Mouse (Mus musculus) liver, embryonic 13.5 days (tissue): ENCODE data around the gene Dyrk1a. TPM values are rescaled to one million over a fixed set of nuclear protein-coding genes. Genes with fewer than 3 reads are reported as not detected.

Experiments used
- ATAC-seq: fragments of 200-750 bp; cut with Nextera tagmentation; 2 replicates; pipeline ENCODE4 v1.8.0; 2017; ENCODE audit warnings: low read depth, mild to moderate bottlenecking, moderate number of reproducible peaks, moderate library complexity
- DNase-seq: peaks from one replicate; pipeline ENCODE4 v3.0.0; 2022
- H3K27ac ChIP-seq: fragments of 300-500 bp; sonication (generic); 2 replicates; pipeline ENCODE4 v1.5.1; 2015; ENCODE audit warnings: moderate library complexity, mild to moderate bottlenecking, inconsistent platforms
- H3K27me3 ChIP-seq: fragments of 300-500 bp; sonication (generic); 2 replicates; pipeline ENCODE4 v1.6.1; 2015; ENCODE audit warnings: mild to moderate bottlenecking, inconsistent platforms
- H3K36me3 ChIP-seq: fragments of 300-500 bp; sonication (generic); 2 replicates; pipeline ENCODE4 v1.6.1; 2015; ENCODE audit warnings: mild to moderate bottlenecking, inconsistent platforms
- H3K4me1 ChIP-seq: fragments of 300-500 bp; sonication (generic); replicated peaks from 2 replicates; pipeline ENCODE4 v1.6.1; 2015; ENCODE audit warnings: inconsistent platforms
- H3K4me2 ChIP-seq: fragments of 300-500 bp; sonication (generic); 2 replicates; pipeline ENCODE4 v1.6.1; 2015; ENCODE audit warnings: inconsistent platforms, mild to moderate bottlenecking, moderate library complexity
- H3K4me3 ChIP-seq: fragments of 300-500 bp; sonication (generic); replicated peaks from 2 replicates; pipeline ENCODE4 v1.5.1; 2015; ENCODE audit warnings: mild to moderate bottlenecking, inconsistent platforms
- H3K9ac ChIP-seq: fragments of 300-500 bp; sonication (generic); 2 replicates; pipeline ENCODE4 v1.6.1; 2015; ENCODE audit warnings: mild to moderate bottlenecking, inconsistent platforms
- H3K9me3 ChIP-seq: fragments of 300-500 bp; sonication (generic); replicated peaks from 2 replicates; pipeline ENCODE4 v1.6.1; 2016; ENCODE audit warnings: inconsistent platforms
- WGBS: fragments of 180-500 bp; shearing (Covaris S2); methylation state at CpG from one replicate; pipeline ENCODE4 v1.1.7; 2015; ENCODE audit not compliant: insufficient replicate concordance; 5-methylcytosine and 5-hydroxymethylcytosine counted together
- polyA plus RNA-seq: library from polyadenylated mRNA; unstranded; fragments of >200 nt; fragmentation: Nextera tagmentation; extraction: Ambion mirVana; gene quantifications from 2 replicates; pipeline ENCODE4 v1.2.1, GENCODE M21; 2015

Gene Dyrk1a
- polyA plus RNA-seq, 1 experiment from 2014 or later: 5.3 TPM

DNA sequence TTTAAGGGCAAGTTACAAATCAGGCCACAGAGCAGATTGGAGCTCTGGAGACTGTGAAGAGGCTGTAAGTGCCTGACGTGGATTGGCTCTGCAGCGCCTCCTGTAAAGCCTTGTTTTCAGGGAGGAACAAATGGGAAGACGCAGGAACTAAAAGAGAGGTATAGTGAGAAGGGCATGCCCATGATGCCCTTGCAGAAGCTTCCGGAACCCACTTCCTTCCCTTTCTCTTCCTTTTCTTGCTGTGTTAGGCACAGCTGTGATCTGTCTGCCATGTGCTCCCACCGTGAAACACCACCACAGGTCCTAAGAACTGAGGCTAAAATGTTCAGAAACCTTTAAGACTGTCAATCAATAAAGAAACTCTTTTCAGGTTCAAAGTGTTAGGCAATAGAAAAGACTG lies 77.3 kb downstream of the Dyrk1a start:
- H3K27me3 ChIP-seq: no peaks in the 10 kb centered on the region
- H3K9ac ChIP-seq: no peak overlapping the region
- no peaks in the 10 kb centered on the region for H3K9me3 ChIP-seq
- no peak overlapping the region for H3K27ac ChIP-seq
- no peaks in the 10 kb centered on the region for H3K36me3 ChIP-seq
- 41% methylated on average over 5 of the region's 5 CpGs for WGBS
- no peak overlapping the region for H3K4me2 ChIP-seq
- no peak overlapping the region for H3K4me3 ChIP-seq
- peaks cover 53% of the 10 kb centered on the region for H3K4me1 ChIP-seq
- no peak for ATAC-seq
- no peak for DNase-seq

DNA sequence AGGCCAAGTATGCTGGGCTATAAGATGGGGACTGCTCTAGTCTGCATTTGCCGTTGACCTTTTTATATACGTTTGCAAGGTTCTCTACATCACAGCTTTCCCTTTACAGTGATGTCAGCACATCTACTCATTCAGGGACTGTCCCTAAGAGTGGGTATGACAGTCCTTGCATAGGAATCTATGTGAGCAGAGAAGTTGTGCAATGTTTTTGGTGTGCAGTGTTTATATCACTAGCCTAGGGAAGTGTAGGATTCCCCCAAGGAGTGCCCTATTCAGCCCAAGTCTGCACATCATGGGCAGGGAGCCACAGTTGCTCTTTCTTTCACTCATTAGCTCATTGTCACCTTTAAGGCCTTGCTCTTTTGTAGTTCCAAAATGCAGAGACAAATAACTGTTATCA lies 78.1 kb downstream of the Dyrk1a start:
- H3K4me1 ChIP-seq: peaks cover 51% of the 10 kb centered on the region
- H3K9me3 ChIP-seq: no peaks in the 10 kb centered on the region
- 85% methylated on average over 2 of the region's 2 CpGs for WGBS
- H3K27me3 ChIP-seq: no peaks in the 10 kb centered on the region
- H3K4me3 ChIP-seq: no peak overlapping the region
- no peak overlapping the region for H3K27ac ChIP-seq
- H3K9ac ChIP-seq: no peak overlapping the region
- no peak overlapping the region for H3K4me2 ChIP-seq
- H3K36me3 ChIP-seq: no peaks in the 10 kb centered on the region
- DNase-seq (no peak), ATAC-seq (no peak)

DNA sequence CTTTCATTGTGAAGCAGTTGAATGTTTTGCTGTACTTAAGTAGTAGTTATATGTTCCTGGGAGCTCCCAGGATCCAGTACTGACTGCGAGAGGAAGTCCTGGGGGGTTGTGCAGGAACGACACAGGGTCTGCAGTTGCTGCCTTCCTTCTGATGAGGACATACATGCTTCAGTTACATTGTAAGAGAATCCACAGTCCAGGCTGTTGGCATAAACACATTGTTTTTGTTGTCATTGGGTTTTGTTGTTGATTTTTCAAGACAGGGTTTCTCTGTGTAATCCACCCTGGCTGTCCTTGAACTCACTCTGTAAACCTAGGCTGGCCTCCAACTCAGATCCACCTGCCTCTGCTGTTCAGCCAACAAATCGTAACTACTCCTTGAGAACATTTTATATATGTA lies 80.1 kb downstream of the Dyrk1a start:
- WGBS: 71% methylated on average over 3 of the region's 3 CpGs
- ATAC-seq (no peak), DNase-seq (no peak)
- no peak overlapping the region for H3K4me2 ChIP-seq
- peaks cover 53% of the 10 kb centered on the region for H3K4me1 ChIP-seq
- no peak overlapping the region for H3K27ac ChIP-seq
- H3K4me3 ChIP-seq: no peak overlapping the region
- no peaks in the 10 kb centered on the region for H3K36me3 ChIP-seq
- H3K9ac ChIP-seq: no peak overlapping the region
- no peaks in the 10 kb centered on the region for H3K9me3 ChIP-seq
- no peaks in the 10 kb centered on the region for H3K27me3 ChIP-seq

DNA sequence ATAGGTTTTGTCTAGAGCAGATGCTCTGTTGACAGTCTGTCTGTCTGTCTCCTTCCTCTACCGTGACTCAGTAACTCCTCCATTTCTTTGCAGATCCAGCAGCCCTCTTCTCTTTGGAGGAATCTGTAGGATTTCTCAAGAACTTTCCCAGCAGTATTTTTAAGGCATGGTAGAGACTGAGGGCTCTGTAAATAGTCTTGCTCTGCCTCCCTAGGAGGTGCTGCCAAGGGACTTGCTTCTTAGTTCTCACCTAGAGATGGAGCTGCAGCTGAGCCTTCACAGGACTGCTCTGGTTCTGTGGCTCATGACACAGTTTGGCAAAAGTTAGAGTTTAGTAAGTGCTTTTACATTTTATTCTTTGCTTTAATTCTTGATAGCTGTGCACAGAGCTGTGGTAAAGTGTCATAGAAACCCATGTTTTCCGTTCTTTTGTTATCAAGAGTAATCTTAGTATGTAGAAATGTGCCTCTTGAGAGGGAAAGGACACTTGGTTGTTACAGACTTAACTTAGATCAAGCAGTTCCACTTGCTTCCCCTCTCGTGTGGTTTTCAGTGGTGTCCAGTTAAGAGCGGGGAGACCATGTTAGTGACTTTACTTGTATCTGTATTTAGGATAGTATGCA lies 82.4 kb downstream of the Dyrk1a start:
- Histone ChIP-seq H3K9me3 (no peaks in the 10 kb centered on the region), H3K36me3 (no peaks in the 10 kb centered on the region), H3K27me3 (no peaks in the 10 kb centered on the region), H3K9ac (no peak overlapping the region), H3K4me1 (peaks cover 41% of the 10 kb centered on the region), H3K4me2 (no peak overlapping the region), H3K27ac (no peak overlapping the region), H3K4me3 (no peak overlapping the region)
- DNase-seq (no peak), ATAC-seq (no peak)
- WGBS: 54% methylated on average over 4 of the region's 4 CpGs

DNA sequence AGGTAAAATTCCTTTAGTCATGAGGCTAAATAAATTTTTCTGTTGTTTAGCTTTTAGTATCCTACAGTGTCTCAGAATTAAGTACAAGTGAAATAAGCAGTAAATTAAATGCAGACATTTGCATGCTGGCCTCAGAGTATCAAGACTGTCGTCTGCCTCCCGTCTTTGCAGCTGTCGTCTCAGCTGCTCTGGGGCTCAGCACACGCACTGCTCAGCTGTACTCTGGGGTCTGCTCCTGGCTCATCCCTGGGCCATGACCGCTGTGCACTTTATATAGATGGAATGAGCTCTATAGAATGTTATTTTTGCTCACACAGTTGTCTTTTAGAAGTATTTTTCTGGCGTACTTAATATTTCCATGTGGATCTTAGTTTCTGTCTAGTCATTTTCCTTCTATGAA lies 85.3 kb downstream of the Dyrk1a start:
- DNase-seq (no peak), ATAC-seq (no peak)
- Histone ChIP-seq H3K9me3 (no peaks in the 10 kb centered on the region), H3K27me3 (no peaks in the 10 kb centered on the region), H3K36me3 (peaks cover 5% of the 10 kb centered on the region), H3K9ac (no peak overlapping the region), H3K4me2 (no peak overlapping the region), H3K4me3 (no peak overlapping the region), H3K4me1 (peaks cover 14% of the 10 kb centered on the region; the same call in 1 of the 2 replicates), H3K27ac (no peak overlapping the region)
- WGBS: 84% methylated on average over 6 of the region's 6 CpGs

DNA sequence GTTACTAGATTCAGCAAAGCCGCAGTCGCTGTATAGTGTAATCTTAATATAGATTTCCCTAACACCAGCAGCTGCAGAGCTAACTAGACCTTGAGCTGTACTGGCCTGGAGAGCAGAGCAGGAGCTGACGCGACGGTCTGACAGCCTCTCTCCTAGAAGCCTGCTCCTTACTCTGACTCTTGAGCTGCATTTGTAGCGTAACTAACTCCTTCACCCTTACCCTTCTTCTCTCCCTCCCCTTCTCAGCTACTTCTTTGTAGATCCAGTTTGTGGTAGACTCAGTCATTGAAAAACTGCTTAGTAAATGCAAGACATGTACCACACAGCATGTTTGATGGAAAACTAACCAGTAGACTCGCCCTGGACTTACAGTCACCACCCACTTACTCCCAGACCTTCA lies 87.1 kb downstream of the Dyrk1a start:
- no peak overlapping the region for H3K27ac ChIP-seq

DNA sequence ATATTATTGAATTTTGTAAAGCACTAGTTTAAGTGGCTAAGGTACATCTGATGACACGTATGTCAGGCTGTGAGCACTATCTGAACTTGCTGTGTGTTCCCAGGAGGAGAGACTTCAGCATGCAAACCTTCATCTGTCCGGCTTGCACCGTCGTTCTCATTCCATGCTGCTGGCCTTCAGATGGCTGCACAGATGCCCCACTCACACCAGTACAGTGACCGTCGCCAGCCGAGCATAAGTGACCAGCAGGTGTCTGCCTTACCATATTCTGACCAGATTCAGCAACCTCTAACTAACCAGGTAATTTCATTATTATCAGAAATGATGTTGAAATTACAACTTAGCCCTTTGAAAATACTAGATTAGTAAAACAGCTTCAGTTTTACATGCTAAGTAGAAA lies 89.6 kb downstream of the Dyrk1a start:
- no peaks in the 10 kb centered on the region for H3K27me3 ChIP-seq
- peaks cover 2% of the 10 kb centered on the region; the same call in 1 of the 2 replicates for H3K4me1 ChIP-seq
- no peak overlapping the region for H3K4me3 ChIP-seq
- H3K9ac ChIP-seq: no peak overlapping the region
- H3K4me2 ChIP-seq: no peak overlapping the region
- no peaks in the 10 kb centered on the region for H3K9me3 ChIP-seq
- peaks cover 14% of the 10 kb centered on the region for H3K36me3 ChIP-seq
- WGBS: 84% methylated on average over 7 of the region's 7 CpGs
- ATAC-seq (no peak), DNase-seq (no peak)
- no peak overlapping the region for H3K27ac ChIP-seq

More for the DNA sequence above, 87.1 kb downstream of the Dyrk1a start:
- no peak overlapping the region for H3K9ac ChIP-seq
- H3K27me3 ChIP-seq: no peaks in the 10 kb centered on the region
- no peak overlapping the region for H3K4me2 ChIP-seq
- WGBS: 88% methylated on average over 7 of the region's 7 CpGs
- H3K9me3 ChIP-seq: no peaks in the 10 kb centered on the region
- no peak overlapping the region for H3K4me3 ChIP-seq
- H3K36me3 ChIP-seq: peaks cover 11% of the 10 kb centered on the region
- DNase-seq: no peak
- no peak for ATAC-seq
- H3K4me1 ChIP-seq: peaks cover 13% of the 10 kb centered on the region; the same call in 1 of the 2 replicates

DNA sequence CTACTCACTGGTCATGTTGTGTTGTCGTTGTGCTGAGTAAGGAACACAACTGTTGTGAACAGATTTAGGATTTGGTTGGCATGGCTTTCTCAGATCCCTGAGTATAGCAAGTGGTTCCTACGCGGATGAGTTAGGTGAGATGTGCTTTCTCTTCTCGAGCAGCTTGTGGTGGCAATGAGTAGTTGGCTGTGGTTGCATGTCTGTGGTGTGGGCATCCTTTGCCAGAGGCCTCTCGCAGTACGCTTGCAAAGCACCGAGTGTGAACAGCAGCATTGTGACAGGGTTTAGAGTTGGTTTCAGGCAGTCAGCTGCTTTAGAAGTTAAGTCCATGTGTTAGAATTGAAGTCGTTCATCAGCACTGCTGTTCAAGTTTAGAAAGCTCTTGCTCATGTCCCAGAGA lies 90.4 kb downstream of the Dyrk1a start:
- no peak for ATAC-seq
- Histone ChIP-seq H3K27ac (no peak overlapping the region), H3K36me3 (peaks cover 20% of the 10 kb centered on the region), H3K4me1 (no peaks in the 10 kb centered on the region; the same call in 1 of the 2 replicates), H3K4me3 (no peak overlapping the region), H3K9ac (no peak overlapping the region), H3K9me3 (no peaks in the 10 kb centered on the region), H3K4me2 (no peak overlapping the region), H3K27me3 (no peaks in the 10 kb centered on the region)
- WGBS: 91% methylated on average over 8 of the region's 8 CpGs
- no peak for DNase-seq

DNA sequence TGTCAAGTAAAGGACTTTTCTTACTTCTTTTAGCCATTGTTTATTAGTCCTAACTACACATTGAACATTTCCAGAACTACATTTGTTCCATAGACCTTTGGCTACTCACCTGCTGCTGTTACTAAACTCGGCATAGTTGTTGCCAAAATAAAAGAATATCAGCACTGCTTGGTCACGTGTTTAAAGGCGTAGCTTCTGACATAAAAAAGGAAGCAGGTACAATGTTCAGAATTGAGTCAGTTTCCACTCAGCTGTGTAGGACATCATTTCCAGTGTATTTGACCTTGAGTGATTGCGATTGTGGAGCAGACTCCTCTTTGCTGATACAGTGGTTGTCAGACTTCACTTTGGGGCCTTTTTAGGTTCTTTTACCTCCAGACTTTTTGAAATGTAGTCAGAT lies 97.7 kb downstream of the Dyrk1a start:
- no peak overlapping the region for H3K9ac ChIP-seq
- H3K27ac ChIP-seq: no peak overlapping the region
- no peak overlapping the region for H3K4me2 ChIP-seq
- no peak overlapping the region for H3K4me3 ChIP-seq
- no peaks in the 10 kb centered on the region for H3K27me3 ChIP-seq
- DNase-seq (no peak), ATAC-seq (no peak)
- 86% methylated on average over 4 of the region's 4 CpGs for WGBS
- H3K9me3 ChIP-seq: no peaks in the 10 kb centered on the region
- peaks cover 72% of the 10 kb centered on the region for H3K36me3 ChIP-seq
- H3K4me1 ChIP-seq: no peaks in the 10 kb centered on the region; the same call in 1 of the 2 replicates

DNA sequence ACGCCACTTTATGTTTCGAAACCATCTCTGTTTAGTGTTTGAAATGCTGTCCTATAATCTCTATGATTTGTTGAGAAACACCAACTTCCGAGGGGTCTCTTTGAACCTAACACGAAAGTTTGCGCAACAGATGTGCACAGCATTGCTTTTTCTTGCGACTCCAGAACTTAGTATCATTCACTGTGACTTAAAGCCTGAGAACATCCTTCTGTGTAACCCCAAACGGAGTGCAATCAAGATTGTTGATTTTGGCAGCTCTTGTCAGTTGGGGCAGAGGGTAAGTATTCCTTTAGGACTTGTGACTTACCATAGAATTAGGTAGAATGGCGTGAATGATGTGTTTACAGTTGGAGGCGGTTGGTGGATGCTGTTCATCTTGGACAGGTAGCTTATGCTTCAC lies 101.5 kb downstream of the Dyrk1a start:
- Histone ChIP-seq H3K36me3 (peaks cover 84% of the 10 kb centered on the region), H3K4me3 (no peak overlapping the region), H3K27me3 (no peaks in the 10 kb centered on the region), H3K9ac (no peak overlapping the region), H3K4me2 (no peak overlapping the region), H3K4me1 (no peaks in the 10 kb centered on the region; the same call in 1 of the 2 replicates), H3K27ac (no peak overlapping the region), H3K9me3 (no peaks in the 10 kb centered on the region)
- DNase-seq (no peak), ATAC-seq (no peak)
- 84% methylated on average over 9 of the region's 9 CpGs for WGBS

DNA sequence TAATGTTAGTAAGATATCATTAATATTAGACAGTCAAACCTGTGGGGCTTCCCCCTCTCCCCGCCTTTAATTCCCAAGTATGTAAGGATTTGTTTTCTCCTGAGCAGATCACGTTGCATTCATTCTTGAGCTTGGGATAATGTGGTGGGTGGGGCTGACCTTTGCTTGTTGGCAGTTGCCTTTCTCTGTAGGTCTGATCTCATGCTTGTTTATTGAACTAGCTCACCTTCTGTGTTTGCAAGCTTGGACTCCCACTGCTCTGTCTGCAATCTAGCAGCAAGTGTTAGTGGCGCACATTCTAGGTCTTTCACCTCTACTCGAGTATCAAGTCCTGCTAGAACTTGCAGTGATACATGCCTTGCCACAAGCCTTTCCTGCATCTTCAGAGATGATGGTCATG lies 111.1 kb downstream of the Dyrk1a start:
- peaks cover 70% of the 10 kb centered on the region for H3K36me3 ChIP-seq

DNA sequence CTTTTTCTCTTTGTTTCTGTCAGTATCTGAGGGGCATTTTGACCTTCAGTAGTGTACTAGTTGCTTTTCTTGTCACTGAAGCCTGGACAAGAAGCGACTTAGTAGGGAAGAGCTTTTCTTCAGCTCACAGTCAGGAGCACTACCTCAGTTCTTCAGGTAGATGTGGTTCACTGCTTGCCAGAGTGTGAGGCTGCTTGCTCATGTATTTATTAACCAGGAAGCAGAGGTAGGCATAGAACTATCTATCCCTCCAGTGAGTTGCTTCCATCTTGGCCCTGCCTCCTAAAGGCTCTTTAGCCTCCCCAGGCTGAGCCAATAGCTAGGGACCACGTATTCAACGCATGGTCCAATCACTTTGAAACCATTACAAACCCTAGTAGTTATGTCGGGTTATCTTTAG lies 112.0 kb downstream of the Dyrk1a start:
- WGBS: 85% methylated on average over 4 of the region's 4 CpGs

More for the DNA sequence above, 111.1 kb downstream of the Dyrk1a start:
- H3K27ac ChIP-seq: no peak overlapping the region
- ATAC-seq (0 out of 2 replicates have a peak, but pooled peaks have one; percentile 23), DNase-seq (no peak)
- peaks cover 17% of the 10 kb centered on the region; the same call in 1 of the 2 replicates for H3K4me1 ChIP-seq
- H3K4me2 ChIP-seq: no peak overlapping the region
- no peaks in the 10 kb centered on the region for H3K9me3 ChIP-seq
- no peaks in the 10 kb centered on the region for H3K27me3 ChIP-seq
- H3K4me3 ChIP-seq: no peak overlapping the region
- WGBS: 85% methylated on average over 4 of the region's 4 CpGs
- no peak overlapping the region for H3K9ac ChIP-seq

More for the DNA sequence above, 112.0 kb downstream of the Dyrk1a start:
- no peak overlapping the region for H3K27ac ChIP-seq
- peaks cover 17% of the 10 kb centered on the region; the same call in 1 of the 2 replicates for H3K4me1 ChIP-seq
- DNase-seq (no peak), ATAC-seq (no peak)
- no peak overlapping the region for H3K9ac ChIP-seq
- no peak overlapping the region for H3K4me3 ChIP-seq
- no peak overlapping the region for H3K4me2 ChIP-seq
- H3K27me3 ChIP-seq: no peaks in the 10 kb centered on the region
- H3K9me3 ChIP-seq: no peaks in the 10 kb centered on the region
- peaks cover 76% of the 10 kb centered on the region for H3K36me3 ChIP-seq
